ENCODE assay signal across 28 mouse cellular contexts in genomic region chr1:68120364-68120763, GRCm38 (mm10).
A peak's percentile ranks its signal among the peaks of the same experiment; 100 is the strongest.
DNase-seq lines count a peak whose midpoint lies in the region; ATAC-seq and TF ChIP-seq lines count a peak whose summit lies in the region.
"Had no signal": no experiment of that assay in that cellular context is flagged by ENCODE, and none has a peak within 500 bp of the region (broad histone marks: within the 10 kb centered on the region; RNA-seq: fewer than 3 reads in every experiment).

No protein-coding gene starts in this region.

- H3K9me3 ChIP-seq in kidney, embryonic 15.5 days (replicated peaks) = no peaks in the 10 kb centered on the region
- no peaks in the 10 kb centered on the region for H3K9me3 ChIP-seq in hindbrain, embryonic 15.5 days
- H3K9me3 ChIP-seq in midbrain, embryonic 15.5 days = no peaks in the 10 kb centered on the region
- H3K9me3 ChIP-seq: embryonic facial prominence, embryonic 13.5 days; forebrain, embryonic 12.5 days; heart, embryonic 15.5 days; intestine, embryonic 15.5 days; limb, embryonic 12.5 days had no signal

- no peaks in the 10 kb centered on the region for H3K27me3 ChIP-seq in kidney, embryonic 15.5 days
- H3K27me3 ChIP-seq in hindbrain, embryonic 15.5 days = no peaks in the 10 kb centered on the region
- H3K27me3 ChIP-seq in midbrain, embryonic 15.5 days (replicated peaks) = no peaks in the 10 kb centered on the region
- H3K27me3 ChIP-seq: CH12.LX; embryonic facial prominence, embryonic 13.5 days; forebrain, embryonic 12.5 days; heart, embryonic 15.5 days; intestine, embryonic 15.5 days; limb, embryonic 12.5 days; Patski had no signal

- no peak overlapping the region for H3K4me2 ChIP-seq in kidney, embryonic 15.5 days
- H3K4me2 ChIP-seq in hindbrain, embryonic 15.5 days = no peak overlapping the region
- no peak overlapping the region for H3K4me2 ChIP-seq in midbrain, embryonic 15.5 days
- H3K4me2 ChIP-seq: embryonic facial prominence, embryonic 13.5 days; forebrain, embryonic 12.5 days; heart, embryonic 15.5 days; intestine, embryonic 15.5 days; limb, embryonic 12.5 days; liver, embryonic 11.5 days had no signal

- no peaks in the 10 kb centered on the region for H3K4me1 ChIP-seq in kidney, embryonic 15.5 days
- H3K4me1 ChIP-seq in hindbrain, embryonic 15.5 days (replicated peaks) = peaks cover 3% of the 10 kb centered on the region; the same call in 1 of the 2 replicates
- H3K4me1 ChIP-seq in midbrain, embryonic 15.5 days = no peaks in the 10 kb centered on the region
- H3K4me1 ChIP-seq: embryonic facial prominence, embryonic 13.5 days; heart, embryonic 15.5 days; intestine, embryonic 15.5 days; limb, embryonic 12.5 days had no signal

- peak; percentile 77 for ATAC-seq in kidney, embryonic 15.5 days (replicated peaks; ENCODE audit: low FRiP score)
- no peak for ATAC-seq in hindbrain, embryonic 15.5 days (ENCODE audit: low FRiP score, low read depth)
- peak; percentile 50; the same call in 1 of the 2 replicates for ATAC-seq in midbrain, embryonic 15.5 days (replicated peaks)
- ATAC-seq: intestine, embryonic 15.5 days; Patski had no signal

- TF ChIP-seq POLR2A in brain, embryonic 14.5 days (IDR thresholded peaks at IDR 0.05; ENCODE audit: borderline replicate concordance, extremely low read depth, insufficient read depth, insufficient read length, poor library complexity, severe bottlenecking) = no peak

- H3K27ac ChIP-seq in kidney, embryonic 15.5 days = no peak overlapping the region
- 0 out of 2 replicates have a peak overlapping the region, but pooled peaks have one; percentile 38 for H3K27ac ChIP-seq in hindbrain, embryonic 15.5 days (replicated peaks)
- H3K27ac ChIP-seq in midbrain, embryonic 15.5 days = no peak overlapping the region
- H3K27ac ChIP-seq: embryonic facial prominence, embryonic 13.5 days; forebrain, embryonic 12.5 days; gastrocnemius, adult 2 months; heart, embryonic 15.5 days; intestine, embryonic 15.5 days; layer of hippocampus, adult 2 months; limb, embryonic 12.5 days had no signal

- H3K36me3 ChIP-seq in kidney, embryonic 15.5 days = no peaks in the 10 kb centered on the region
- no peaks in the 10 kb centered on the region for H3K36me3 ChIP-seq in hindbrain, embryonic 15.5 days
- H3K36me3 ChIP-seq in midbrain, embryonic 15.5 days (replicated peaks) = no peaks in the 10 kb centered on the region
- H3K36me3 ChIP-seq: embryonic facial prominence, embryonic 13.5 days; forebrain, embryonic 12.5 days; G1E; heart, embryonic 15.5 days; intestine, embryonic 15.5 days; limb, embryonic 12.5 days had no signal

- 51% methylated on average over 7 of the region's 7 CpGs for WGBS in kidney, embryonic 15.5 days
- WGBS in hindbrain, embryonic 15.5 days = 28% methylated on average over 7 of the region's 7 CpGs
- WGBS in midbrain, embryonic 15.5 days = 41% methylated on average over 7 of the region's 7 CpGs

- H3K4me3 ChIP-seq in kidney, embryonic 15.5 days (replicated peaks) = no peak overlapping the region
- no peak overlapping the region for H3K4me3 ChIP-seq in hindbrain, embryonic 15.5 days
- H3K4me3 ChIP-seq in midbrain, embryonic 15.5 days = no peak overlapping the region
- H3K4me3 ChIP-seq: embryonic facial prominence, embryonic 13.5 days; erythroblast, embryonic 14.5 days; forebrain, embryonic 12.5 days; gastrocnemius, adult 2 months; heart, embryonic 15.5 days; intestine, embryonic 15.5 days; layer of hippocampus, adult 2 months; limb, embryonic 12.5 days had no signal

- no peak overlapping the region for H3K9ac ChIP-seq in kidney, embryonic 15.5 days
- H3K9ac ChIP-seq in hindbrain, embryonic 15.5 days = no peak overlapping the region
- no peak overlapping the region for H3K9ac ChIP-seq in midbrain, embryonic 15.5 days
- H3K9ac ChIP-seq: embryonic facial prominence, embryonic 13.5 days; forebrain, embryonic 12.5 days; heart, embryonic 15.5 days; intestine, embryonic 15.5 days; limb, embryonic 12.5 days had no signal

- DNase-seq in kidney, adult 18-20 months = no peak
- DNase-seq in brain, embryonic 14.5 days (ENCODE audit: low read depth) = peak; percentile 48
- DNase-seq in right cerebral cortex, postnatal 25 days = no peak
- no peak for DNase-seq in cerebellum, postnatal 4 days (ENCODE audit: low spot score in 2 of 2)
- DNase-seq: adrenal gland, postnatal 36 days; B cell, adult 2 months; cerebellum, adult 11-12 months; cerebellum, postnatal 10 days; gastrocnemius, adult 2 months; heart, postnatal 36 days; kidney, postnatal 10 days; lung, adult 18-20 months; lung, postnatal 10 days; right cerebral cortex, postnatal 14 days had no signal

- no peak for TF ChIP-seq CTCF in brain, embryonic 14.5 days (IDR thresholded peaks at IDR 0.05; ENCODE audit: borderline replicate concordance, extremely low read depth, insufficient read depth, insufficient read length)
